Mouse (Mus musculus): ENCODE measurements around the gene Krtap4-2. TPM values are rescaled to one million over a fixed set of nuclear protein-coding genes. Genes with fewer than 3 reads are reported as not detected.
"Not testable (repeated sequence)": the region's sequence is repeated elsewhere in the genome, so short reads cannot be mapped to it uniquely, and the experiment has no call there.

Gene Krtap4-2
- polyA plus RNA-seq, 1 experiment from 2014 or later, result not detected

- no peak for DNase-seq (ENCODE audit: low spot score)
- Histone ChIP-seq H3K4me3 (ENCODE audit: low read depth, low read length) (no peak within 1 kb of the TSS), H3K36me3 (ENCODE audit: insufficient read depth, low read length) (no peaks in the 10 kb centered on the region), H3K9ac (replicated peaks; ENCODE audit: low read depth) (no peak within 1 kb of the TSS), H3K9me3 (ENCODE audit: low read length) (no peaks in the 10 kb centered on the region), H3K4me1 (ENCODE audit: insufficient read depth, low read depth, low read length) (no peaks in the 10 kb centered on the region), H3K4me2 (replicated peaks; ENCODE audit: low read depth, low read length) (no peak within 1 kb of the TSS), H3K27me3 (replicated peaks; ENCODE audit: insufficient read depth, low read length) (no peaks in the 10 kb centered on the region), H3K27ac (ENCODE audit: low read length) (no peak within 1 kb of the TSS)
- 83% methylated on average over 2 of the region's 2 CpGs for WGBS
- TF ChIP-seq EP300 (IDR thresholded peaks at IDR 0.05) (no peak), CTCF (IDR thresholded peaks at IDR 0.05) (no peak)
- no peak for ATAC-seq
Observed at GRCm38 (mm10) chr11:99650136-99650535, 15.3 kb upstream of the Krtap4-2 start, which contains the start of gene Gm11555. TSS of gene Gm11555 (minus strand) at chr11:99650236.

- Histone ChIP-seq H3K4me1 (ENCODE audit: insufficient read depth, low read depth, low read length) (no peaks in the 10 kb centered on the region), H3K9me3 (ENCODE audit: low read length) (no peaks in the 10 kb centered on the region), H3K4me2 (replicated peaks; ENCODE audit: low read depth, low read length) (no peak overlapping the region), H3K36me3 (ENCODE audit: insufficient read depth, low read length) (no peaks in the 10 kb centered on the region), H3K27ac (ENCODE audit: low read length) (no peak overlapping the region), H3K9ac (replicated peaks; ENCODE audit: low read depth) (no peak overlapping the region), H3K4me3 (ENCODE audit: low read depth, low read length) (no peak overlapping the region), H3K27me3 (replicated peaks; ENCODE audit: insufficient read depth, low read length) (no peaks in the 10 kb centered on the region)
- no peak for ATAC-seq
- 84% methylated on average over 15 of the region's 15 CpGs for WGBS
- no peak for DNase-seq (ENCODE audit: low spot score)
- TF ChIP-seq CTCF (IDR thresholded peaks at IDR 0.05) (no peak), EP300 (IDR thresholded peaks at IDR 0.05) (no peak)
Observed at GRCm38 (mm10) chr11:99646444-99646843, 11.6 kb upstream of the Krtap4-2 start.

- Histone ChIP-seq H3K27ac (ENCODE audit: low read length) (no peak overlapping the region), H3K27me3 (replicated peaks; ENCODE audit: insufficient read depth, low read length) (no peaks in the 10 kb centered on the region), H3K4me1 (ENCODE audit: insufficient read depth, low read depth, low read length) (no peaks in the 10 kb centered on the region), H3K4me3 (ENCODE audit: low read depth, low read length) (no peak overlapping the region), H3K9me3 (ENCODE audit: low read length) (no peaks in the 10 kb centered on the region), H3K36me3 (ENCODE audit: insufficient read depth, low read length) (no peaks in the 10 kb centered on the region), H3K4me2 (replicated peaks; ENCODE audit: low read depth, low read length) (no peak overlapping the region), H3K9ac (replicated peaks; ENCODE audit: low read depth) (no peak overlapping the region)
- WGBS, result 73% methylated on average over 3 of the region's 3 CpGs
- ATAC-seq, result no peak
- TF ChIP-seq EP300 (IDR thresholded peaks at IDR 0.05), result no peak
- TF ChIP-seq CTCF (IDR thresholded peaks at IDR 0.05), result no peak
- DNase-seq (ENCODE audit: low spot score), result no peak
Observed at GRCm38 (mm10) chr11:99644351-99644750, 9.5 kb upstream of the Krtap4-2 start.

- not testable (repeated sequence) for H3K27ac ChIP-seq (ENCODE audit: low read length); DNase-seq (ENCODE audit: low spot score); H3K4me3 ChIP-seq (ENCODE audit: low read depth, low read length); H3K4me2 ChIP-seq (replicated peaks; ENCODE audit: low read depth, low read length); H3K9me3 ChIP-seq (ENCODE audit: low read length); H3K4me1 ChIP-seq (ENCODE audit: insufficient read depth, low read depth, low read length); H3K27me3 ChIP-seq (replicated peaks; ENCODE audit: insufficient read depth, low read length); H3K36me3 ChIP-seq (ENCODE audit: insufficient read depth, low read length); ATAC-seq; H3K9ac ChIP-seq (replicated peaks; ENCODE audit: low read depth)
- WGBS, result 70% methylated on average over 9 of the region's 9 CpGs
Observed at GRCm38 (mm10) chr11:99643635-99644139, 8.8 kb upstream of the Krtap4-2 start, which contains the start of gene Krtap4-7. TSS of gene Krtap4-7 (minus strand) at chr11:99644089.

- WGBS, result 19% methylated on average over 1 of the region's 1 CpGs
- Histone ChIP-seq H3K9me3 (ENCODE audit: low read length) (no peaks in the 10 kb centered on the region), H3K27ac (ENCODE audit: low read length) (no peak overlapping the region), H3K27me3 (replicated peaks; ENCODE audit: insufficient read depth, low read length) (no peaks in the 10 kb centered on the region), H3K9ac (replicated peaks; ENCODE audit: low read depth) (no peak overlapping the region), H3K36me3 (ENCODE audit: insufficient read depth, low read length) (no peaks in the 10 kb centered on the region), H3K4me3 (ENCODE audit: low read depth, low read length) (no peak overlapping the region), H3K4me1 (ENCODE audit: insufficient read depth, low read depth, low read length) (no peaks in the 10 kb centered on the region), H3K4me2 (replicated peaks; ENCODE audit: low read depth, low read length) (no peak overlapping the region)
- no peak for ATAC-seq
- no peak for DNase-seq (ENCODE audit: low spot score)
- TF ChIP-seq CTCF (IDR thresholded peaks at IDR 0.05) (no peak), EP300 (IDR thresholded peaks at IDR 0.05) (no peak)
Observed at GRCm38 (mm10) chr11:99640926-99641325, 6.0 kb upstream of the Krtap4-2 start.

- WGBS, result 45% methylated on average over 1 of the region's 1 CpGs
- no peak for TF ChIP-seq CTCF (IDR thresholded peaks at IDR 0.05)
- no peak for TF ChIP-seq EP300 (IDR thresholded peaks at IDR 0.05)
- Histone ChIP-seq H3K27me3 (replicated peaks; ENCODE audit: insufficient read depth, low read length) (no peaks in the 10 kb centered on the region), H3K9me3 (ENCODE audit: low read length) (no peaks in the 10 kb centered on the region), H3K27ac (ENCODE audit: low read length) (no peak overlapping the region), H3K9ac (replicated peaks; ENCODE audit: low read depth) (no peak overlapping the region), H3K36me3 (ENCODE audit: insufficient read depth, low read length) (no peaks in the 10 kb centered on the region), H3K4me2 (replicated peaks; ENCODE audit: low read depth, low read length) (no peak overlapping the region), H3K4me1 (ENCODE audit: insufficient read depth, low read depth, low read length) (no peaks in the 10 kb centered on the region), H3K4me3 (ENCODE audit: low read depth, low read length) (no peak overlapping the region)
- DNase-seq (ENCODE audit: low spot score), result no peak
- no peak for ATAC-seq
Observed at GRCm38 (mm10) chr11:99637086-99637485, 2.2 kb upstream of the Krtap4-2 start.

- no peaks in the 10 kb centered on the region for H3K27me3 ChIP-seq (replicated peaks; ENCODE audit: insufficient read depth, low read length)
- no peak overlapping the region for H3K9ac ChIP-seq (replicated peaks; ENCODE audit: low read depth)
- no peaks in the 10 kb centered on the region for H3K4me1 ChIP-seq (ENCODE audit: insufficient read depth, low read depth, low read length)
- H3K9me3 ChIP-seq (ENCODE audit: low read length), result no peaks in the 10 kb centered on the region
- 62% methylated on average over 2 of the region's 2 CpGs for WGBS
- DNase-seq (ENCODE audit: low spot score) (no peak), ATAC-seq (no peak)
- no peak overlapping the region for H3K4me3 ChIP-seq (ENCODE audit: low read depth, low read length)
- no peak for TF ChIP-seq EP300 (IDR thresholded peaks at IDR 0.05)
- TF ChIP-seq CTCF (IDR thresholded peaks at IDR 0.05), result no peak
- no peak overlapping the region for H3K27ac ChIP-seq (ENCODE audit: low read length)
- H3K4me2 ChIP-seq (replicated peaks; ENCODE audit: low read depth, low read length), result no peak overlapping the region
- no peaks in the 10 kb centered on the region for H3K36me3 ChIP-seq (ENCODE audit: insufficient read depth, low read length)
Observed at GRCm38 (mm10) chr11:99633293-99633692, 1.6 kb downstream of the Krtap4-2 start.

Measured in lung, postnatal 0 days (tissue).